Mouse (Mus musculus) CH12.LX (cell line): ENCODE measurements around the gene Nfkbiz. TPM values are rescaled to one million over a fixed set of nuclear protein-coding genes. Genes with fewer than 3 reads are reported as not detected.

Source experiments
- DNase-seq: peaks from one replicate; pipeline ENCODE4 v3.0.0-alpha.2; 2013; ENCODE audit errors: extremely low read depth
- H3K27ac ChIP-seq: 2 replicates; pipeline ENCODE4 v1.5.1; 2012; ENCODE audit warnings: low read depth, mild to moderate bottlenecking, control low read depth, moderate library complexity; ENCODE audit not compliant: insufficient read depth
- H3K27me3 ChIP-seq: replicated peaks from 2 replicates; pipeline ENCODE3; 2012; ENCODE audit warnings: inconsistent platforms
- H3K36me3 ChIP-seq, 2 experiments: replicated peaks in 1 of 2; 2 replicates each; pipeline versions ENCODE3 to v1.6.1; 2012; ENCODE audit warnings: inconsistent platforms in 1 of 2, low read length in 1 of 2, mild to moderate bottlenecking in 1 of 2, mixed read lengths in 1 of 2, moderate library complexity in 1 of 2; ENCODE audit not compliant: control insufficient read depth in 1 of 2, insufficient read depth in 1 of 2
- H3K4me1 ChIP-seq, 2 experiments: 2 replicates each; pipeline ENCODE4 v1.6.1; 2012; ENCODE audit warnings: inconsistent platforms in 1 of 2, moderate library complexity in 1 of 2; ENCODE audit not compliant: insufficient read depth in 2 of 2, control insufficient read depth in 1 of 2
- H3K4me2 ChIP-seq: 2 replicates; pipeline ENCODE4 v1.6.1; 2012; ENCODE audit warnings: low read depth, mild to moderate bottlenecking, control low read depth; ENCODE audit not compliant: poor library complexity, insufficient read depth, severe bottlenecking
- H3K4me3 ChIP-seq, 3 experiments: fragments of 150-350 bp in 1 of 3; sonication (generic) in 1 of 3; replicated peaks in 1 of 3; 2 replicates each; pipeline versions ENCODE3 to v1.5.1; 2011 to 2012; ENCODE audit warnings: low read depth in 2 of 3, low read length in 2 of 3, mild to moderate bottlenecking in 2 of 3, moderate library complexity in 2 of 3, control low read depth in 1 of 3, improper control_type of control experiment in 1 of 3, inconsistent platforms in 1 of 3, mixed read lengths in 1 of 3; ENCODE audit not compliant: poor library complexity in 1 of 3
- H3K79me2 ChIP-seq: replicated peaks from 2 replicates; pipeline ENCODE4 v1.6.1; 2012; ENCODE audit warnings: mild to moderate bottlenecking, moderate library complexity; ENCODE audit not compliant: control insufficient read depth, poor library complexity, insufficient read depth, severe bottlenecking; ENCODE audit errors: extremely low read depth
- H3K9ac ChIP-seq: 2 replicates; pipeline ENCODE4 v1.6.1; 2012; ENCODE audit warnings: low read depth, mild to moderate bottlenecking, control low read depth, moderate library complexity; ENCODE audit not compliant: insufficient read depth
- H3K9me3 ChIP-seq: replicated peaks from 2 replicates; pipeline ENCODE3; 2012; ENCODE audit warnings: low read length, inconsistent platforms, mixed read lengths
- BHLHE40 ChIP-seq: IDR thresholded peaks from 2 replicates; pipeline ENCODE4 v1.6.1; 2011; ENCODE audit warnings: mild to moderate bottlenecking, low read depth, low read length, improper control_type of control experiment
- EP300 ChIP-seq: IDR thresholded peaks from 2 replicates; pipeline ENCODE4 v1.6.1; 2011; ENCODE audit warnings: low read length, improper control_type of control experiment
- GABPA ChIP-seq: IDR thresholded peaks from 2 replicates; pipeline ENCODE4 v1.6.1; 2012; ENCODE audit warnings: low read depth, low read length, improper control_type of control experiment, inconsistent platforms; ENCODE audit not compliant: insufficient replicate concordance
- HCFC1 ChIP-seq: IDR thresholded peaks from 2 replicates; pipeline ENCODE4 v1.6.1; 2012; ENCODE audit warnings: low read depth, mild to moderate bottlenecking, inconsistent platforms, low read length, improper control_type of control experiment
- IRF4 ChIP-seq: IDR thresholded peaks from 2 replicates; pipeline ENCODE4 v1.6.1; 2014; ENCODE audit warnings: low read depth, mild to moderate bottlenecking, inconsistent platforms, low read length, improper control_type of control experiment
- JUN ChIP-seq: IDR thresholded peaks from 2 replicates; pipeline ENCODE4 v1.6.1; 2011; ENCODE audit warnings: low read depth, mild to moderate bottlenecking, low read length, improper control_type of control experiment, moderate library complexity; ENCODE audit not compliant: insufficient read depth
- MAZ ChIP-seq: IDR thresholded peaks from 2 replicates; pipeline ENCODE4 v1.6.1; 2012; ENCODE audit warnings: low read depth, mild to moderate bottlenecking, inconsistent platforms, low read length, improper control_type of control experiment, moderate library complexity
- MEF2A ChIP-seq: IDR thresholded peaks from 2 replicates; pipeline ENCODE4 v1.6.1; 2014; ENCODE audit warnings: low read depth, mild to moderate bottlenecking, inconsistent platforms, low read length, improper control_type of control experiment, borderline replicate concordance
- MYC ChIP-seq: IDR thresholded peaks from 2 replicates; pipeline ENCODE4 v1.6.1; 2011; ENCODE audit warnings: low read depth, mild to moderate bottlenecking, improper control_type of control experiment, low read length
- NELFE ChIP-seq: IDR thresholded peaks from 2 replicates; pipeline ENCODE4 v1.6.1; 2011; ENCODE audit warnings: low read depth, low read length, improper control_type of control experiment
- NRF1 ChIP-seq: IDR thresholded peaks from 2 replicates; pipeline ENCODE4 v1.6.1; 2014; ENCODE audit warnings: low read depth, mild to moderate bottlenecking, inconsistent platforms, low read length, improper control_type of control experiment, moderate library complexity
- PAX5 ChIP-seq: IDR thresholded peaks from 2 replicates; pipeline ENCODE4 v1.6.1; 2012; ENCODE audit warnings: low read length, inconsistent platforms, mixed read lengths
- POLR2A ChIP-seq: IDR thresholded peaks from 2 replicates; pipeline ENCODE4 v1.6.1; 2011; ENCODE audit warnings: low read depth, mild to moderate bottlenecking, improper control_type of control experiment, low read length
- POLR2AphosphoS2 ChIP-seq: IDR thresholded peaks from 2 replicates; pipeline ENCODE4 v1.6.1; 2011; ENCODE audit warnings: low read depth, low read length, improper control_type of control experiment
- RCOR1 ChIP-seq: conservative IDR thresholded peaks from 2 replicates; pipeline ENCODE4 v1.6.1; 2012; ENCODE audit warnings: low read depth, mild to moderate bottlenecking, inconsistent platforms, low read length, improper control_type of control experiment
- SMC3 ChIP-seq: IDR thresholded peaks from 2 replicates; pipeline ENCODE4 v1.6.1; 2011; ENCODE audit warnings: low read depth, low read length, improper control_type of control experiment
- TBP ChIP-seq: conservative IDR thresholded peaks from 2 replicates; pipeline ENCODE4 v1.6.1; 2011; ENCODE audit warnings: low read depth, low read length, improper control_type of control experiment
- UBTF ChIP-seq: IDR thresholded peaks from 2 replicates; pipeline ENCODE4 v1.6.1; 2012; ENCODE audit warnings: low read depth, mild to moderate bottlenecking, inconsistent platforms, low read length, improper control_type of control experiment, moderate library complexity
- ZC3H11A ChIP-seq: IDR thresholded peaks from 2 replicates; pipeline ENCODE4 v1.6.1; 2012; ENCODE audit warnings: low read depth, mild to moderate bottlenecking, inconsistent platforms, low read length, improper control_type of control experiment
- ZMIZ1 ChIP-seq: IDR thresholded peaks from 2 replicates; pipeline ENCODE4 v1.6.1; 2012; ENCODE audit warnings: low read depth, mild to moderate bottlenecking, inconsistent platforms, low read length, improper control_type of control experiment
- ZNF384 ChIP-seq: IDR thresholded peaks from 2 replicates; pipeline ENCODE4 v1.6.1; 2012; ENCODE audit warnings: low read depth, low read length, improper control_type of control experiment, inconsistent platforms
- dilution Hi-C: fragments of 300-500 bp; cut with MboI; formaldehyde crosslinking; loops from 2 replicates; pipeline ENCODE4 v1.14.3; 2020; ENCODE audit warnings: low sequenced_read_pairs; ENCODE audit not compliant: extremely low pct_unique_long_range_greater_than_20kb, extremely low pct_ligation_motif_present
- in situ Hi-C: fragments of 300-500 bp; cut with MboI; formaldehyde crosslinking; loops from 3 replicates; pipeline ENCODE4 v1.14.3; 2019; ENCODE audit warnings: low sequenced_read_pairs, low pct_ligation_motif_present, low pct_unique_long_range_greater_than_20kb, mixed read lengths
- polyA plus RNA-seq: library from polyadenylated mRNA; unstranded; fragments of >175 nt; gene quantifications from 2 replicates; pipeline ENCODE4 v1.2.1, GENCODE M21; 2012; ENCODE audit warnings: low read depth; ENCODE audit not compliant: insufficient read length
- total RNA-seq, 2 experiments: library from RNA; depleted of rRNA; stranded (reverse); fragments of 300-350 nt in 1 of 2; fragments of >200 nt in 1 of 2; gene quantifications; 2 replicates each; pipeline ENCODE4 v1.2.3; 2012 to 2014

Nfkbiz gene
- total and polyA plus RNA-seq, 3 experiments = 13.7 to 19.7 (median 17.1) TPM

DNA sequence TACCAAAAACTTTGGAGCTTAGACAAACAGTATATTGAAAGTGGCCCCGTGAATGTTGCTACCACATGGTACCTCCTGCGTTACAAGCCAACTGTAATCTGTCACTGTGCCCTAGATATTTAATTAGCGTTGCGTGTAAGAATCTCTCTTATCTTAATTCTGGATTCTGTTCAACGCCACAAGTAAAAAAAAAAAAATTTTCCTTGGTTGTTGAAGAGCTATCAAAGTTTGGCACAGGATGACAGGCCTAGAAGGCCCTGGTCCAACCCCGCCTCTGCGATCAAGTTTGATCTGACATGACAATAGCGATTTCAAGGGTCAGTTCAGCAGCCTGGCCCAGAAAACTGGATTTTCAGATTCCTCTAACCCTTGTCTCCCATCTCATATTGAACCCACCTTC, 6.1 kb downstream of the Nfkbiz start:
- in situ Hi-C loops = no loop called here
- no peak for DNase-seq
- H3K79me2 ChIP-seq = peaks cover 60% of the 10 kb centered on the region
- dilution Hi-C loops = no loop called here
- H3K36me3 ChIP-seq = peaks cover 27 to 77% of the 10 kb centered on the region in 2 experiments
- TF ChIP-seq POLR2AphosphoS2 = no peak
- no peak for TF ChIP-seq NRF1
- TF ChIP-seq UBTF = no peak
- no peak for TF ChIP-seq SMC3
- no peak for TF ChIP-seq MAZ
- TF ChIP-seq, all 38 proteins: peak for 0
- Histone ChIP-seq H3K27me3 (no peaks in the 10 kb centered on the region), H3K4me3 (no peak overlapping the region), H3K9me3 (no peaks in the 10 kb centered on the region), H3K9ac (no peak overlapping the region), H3K4me1 (peaks cover 17 to 78% of the 10 kb centered on the region in 2 experiments), H3K27ac (no peak overlapping the region), H3K4me2 (no peak overlapping the region)

DNA sequence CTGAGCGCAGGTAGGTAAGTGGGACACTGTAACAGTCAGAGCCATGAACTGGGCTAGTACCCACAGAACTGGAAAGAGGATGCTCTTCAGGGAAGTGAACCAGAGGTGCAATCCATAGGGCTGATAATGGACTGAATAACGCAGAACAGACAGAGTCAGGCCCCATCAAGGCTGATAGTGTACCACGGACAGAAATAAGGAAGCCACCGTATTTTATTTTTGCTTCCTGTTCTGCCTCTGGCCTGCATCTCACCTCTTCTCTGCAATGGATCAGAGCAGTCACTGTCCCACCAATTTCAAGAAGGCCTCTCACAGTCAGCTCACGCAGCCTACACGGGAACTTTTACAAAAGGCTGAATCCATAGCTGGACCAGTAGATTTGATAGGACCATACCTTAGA, 6.7 kb downstream of the Nfkbiz start:
- peaks cover 27 to 82% of the 10 kb centered on the region in 2 experiments for H3K36me3 ChIP-seq
- no peaks in the 10 kb centered on the region for H3K9me3 ChIP-seq
- in situ Hi-C loops = no loop called here
- H3K4me2 ChIP-seq = no peak overlapping the region
- dilution Hi-C loops = no loop called here
- no peak overlapping the region for H3K4me3 ChIP-seq
- no peak overlapping the region for H3K27ac ChIP-seq
- no peak overlapping the region for H3K9ac ChIP-seq
- TF ChIP-seq NRF1 (no peak), IRF4 (no peak)
- peaks cover 60% of the 10 kb centered on the region for H3K79me2 ChIP-seq
- peaks cover 17 to 84% of the 10 kb centered on the region in 2 experiments for H3K4me1 ChIP-seq
- no peak for DNase-seq
- no peaks in the 10 kb centered on the region for H3K27me3 ChIP-seq

DNA sequence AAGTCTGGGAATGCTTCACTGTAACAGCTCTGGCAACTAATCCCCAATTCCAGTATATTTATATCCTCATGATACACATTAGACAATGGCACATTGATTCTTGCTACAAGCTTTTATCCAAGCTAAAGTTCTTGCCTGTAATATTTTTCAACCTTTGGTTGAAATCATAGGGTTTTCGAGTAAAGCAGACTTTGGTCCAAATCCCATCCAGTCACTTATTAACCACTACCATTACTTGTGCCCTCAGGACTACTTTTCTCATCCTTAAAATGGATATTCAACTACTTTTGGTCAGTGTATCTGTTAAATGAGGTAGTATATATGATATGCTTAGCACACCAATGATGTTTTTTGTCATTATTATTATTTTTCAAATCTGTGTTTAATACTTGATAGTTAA, 7.2 kb downstream of the Nfkbiz start:
- Histone ChIP-seq H3K27me3 (no peaks in the 10 kb centered on the region), H3K4me1 (peaks cover 15 to 80% of the 10 kb centered on the region in 2 experiments), H3K4me3 (no peak overlapping the region), H3K27ac (no peak overlapping the region), H3K79me2 (peaks cover 55% of the 10 kb centered on the region), H3K9me3 (no peaks in the 10 kb centered on the region), H3K36me3 (peaks cover 27 to 82% of the 10 kb centered on the region in 2 experiments), H3K9ac (no peak overlapping the region), H3K4me2 (no peak overlapping the region)
- TF ChIP-seq ZC3H11A (no peak), NRF1 (no peak), ZMIZ1 (no peak), JUN (no peak), POLR2AphosphoS2 (no peak), PAX5 (no peak), TBP (no peak), HCFC1 (no peak), SMC3 (no peak), ZNF384 (no peak), BHLHE40 (no peak), NELFE (no peak), POLR2A (no peak), MYC (no peak), RCOR1 (no peak), EP300 (no peak), GABPA (no peak), UBTF (no peak), MEF2A (no peak)
- DNase-seq = no peak
- in situ Hi-C loops = no loop called here
- dilution Hi-C loops = no loop called here
